Mouse (Mus musculus) T-helper 17 cell (primary cell): ENCODE measurements at regions not wholly inside any gene's neighbourhood (a gene's known extent, or its start where the extent isn't known, plus 50 kb on each side); places are given as distances from the start of the nearest gene placed in this dataset.

ENCODE experiments used
- in situ Hi-C, 2 experiments: fragments of 300-600 bp; cut with MboI, MseI; formaldehyde crosslinking; loops; 1 replicate in 1 of 2; 2 replicates in 1 of 2; pipeline ENCODE4 v1.15.1; 2025; ENCODE audit warnings: high pct_unique_total_duplicates in 2 of 2

GRCm38 (mm10) chr4:98202232-98202631, 180.9 kb downstream of the Tm2d1 start:
- in situ Hi-C loops: no loop called here

GRCm38 (mm10) chr4:98201102-98201501, 182.0 kb downstream of the Tm2d1 start:
- in situ Hi-C loops: no loop called here

- in situ Hi-C loops: no loop called here
These were observed 182.4 kb downstream of the Tm2d1 start for GRCm38 (mm10) chr4:98200701-98201100.

GRCm38 (mm10) chr4:98190318-98190717, 192.8 kb downstream of the Tm2d1 start:
- in situ Hi-C loops: no loop called here

- in situ Hi-C loops: no loop called here
These were observed 193.2 kb downstream of the Tm2d1 start for GRCm38 (mm10) chr4:98189894-98190293.

GRCm38 (mm10) chr4:98188944-98189343, 194.2 kb downstream of the Tm2d1 start:
- in situ Hi-C loops: no loop called here

- in situ Hi-C loops: no loop called here
These were observed 196.1 kb downstream of the Tm2d1 start for GRCm38 (mm10) chr4:98187038-98187437.

GRCm38 (mm10) chr4:98182053-98182355, 201.1 kb downstream of the Tm2d1 start:
- in situ Hi-C loops: no loop called here

GRCm38 (mm10) chr4:98181185-98182052, 201.7 kb downstream of the Tm2d1 start:
- in situ Hi-C loops: no loop called here

GRCm38 (mm10) chr4:98180336-98180735, 202.8 kb downstream of the Tm2d1 start:
- in situ Hi-C loops: no loop called here
